Mouse (Mus musculus) T-helper 1 cell (primary cell): ENCODE measurements around the gene Nutf2.
"Not testable (repeated sequence)": the region's sequence is repeated elsewhere in the genome, so short reads cannot be mapped to it uniquely, and the experiment has no call there.

Experiments used
- in situ Hi-C: fragments of 300-600 bp; cut with MboI, MseI; formaldehyde crosslinking; loops from one replicate; pipeline ENCODE4 v1.15.1; 2025; ENCODE audit warnings: high pct_unique_total_duplicates

The Nutf2 gene

GRCm38 (mm10) chr8:105860143-105860981 lies at the start of gene Nutf2:
Gene Nutf2, plus strand, starts transcription at chr8:105860580.
- in situ Hi-C loops = no loop called here

DNA sequence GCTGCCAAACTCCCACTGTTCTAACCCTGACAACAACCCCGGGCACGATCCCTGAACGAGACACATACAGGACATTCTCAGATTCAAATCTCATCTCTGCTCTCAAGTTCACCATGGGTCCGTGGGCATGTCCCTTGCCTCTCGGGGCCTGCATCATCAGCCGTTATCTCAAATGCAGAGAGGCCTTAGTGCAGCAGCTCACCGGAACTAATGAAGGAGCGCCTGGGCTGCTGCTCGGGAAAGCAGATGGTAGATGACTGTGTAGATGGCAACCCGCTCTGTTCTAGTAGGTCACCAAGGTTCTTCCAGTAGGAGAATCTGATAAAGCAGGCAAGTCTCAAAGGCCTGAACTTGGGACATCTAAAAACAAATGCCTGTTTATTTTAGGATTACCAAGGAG lies 49.3 kb upstream of the Nutf2 start:
- in situ Hi-C loops = no loop called here

GRCm38 (mm10) chr8:105811543-105811942 lies 48.8 kb upstream of the Nutf2 start:
- in situ Hi-C loops = no loop called here

- in situ Hi-C loops = no loop called here
Observed at GRCm38 (mm10) chr8:105812511-105812910, 47.9 kb upstream of the Nutf2 start.

- in situ Hi-C loops = no loop called here
Observed at GRCm38 (mm10) chr8:105813241-105813640, 47.1 kb upstream of the Nutf2 start.

GRCm38 (mm10) chr8:105819659-105820058 lies 40.7 kb upstream of the Nutf2 start:
- in situ Hi-C loops = no loop called here

GRCm38 (mm10) chr8:105820925-105821324 lies 39.5 kb upstream of the Nutf2 start:
- in situ Hi-C loops = no loop called here

- in situ Hi-C loops = no loop called here
Observed at GRCm38 (mm10) chr8:105825506-105825905, 34.9 kb upstream of the Nutf2 start.

DNA sequence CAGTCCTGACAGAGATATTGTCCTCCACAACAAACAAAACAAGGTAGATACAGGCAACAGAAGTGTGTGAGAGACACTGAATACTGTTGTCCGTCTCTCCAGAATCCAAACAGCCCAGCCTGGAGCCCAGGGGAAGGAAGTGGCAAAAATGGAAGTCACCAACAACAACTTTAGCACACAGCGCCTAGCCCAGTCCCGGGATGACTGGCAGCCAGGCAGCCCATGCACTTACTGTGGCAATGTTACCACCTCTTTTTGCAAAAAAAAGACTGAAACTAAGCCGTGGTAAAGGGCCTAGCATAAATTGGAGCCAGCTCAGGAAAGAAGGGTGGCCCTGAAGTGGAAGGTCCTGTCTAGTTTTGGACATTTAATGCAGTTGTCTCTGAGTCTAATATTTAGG lies 34.0 kb upstream of the Nutf2 start:
- in situ Hi-C loops = no loop called here

DNA sequence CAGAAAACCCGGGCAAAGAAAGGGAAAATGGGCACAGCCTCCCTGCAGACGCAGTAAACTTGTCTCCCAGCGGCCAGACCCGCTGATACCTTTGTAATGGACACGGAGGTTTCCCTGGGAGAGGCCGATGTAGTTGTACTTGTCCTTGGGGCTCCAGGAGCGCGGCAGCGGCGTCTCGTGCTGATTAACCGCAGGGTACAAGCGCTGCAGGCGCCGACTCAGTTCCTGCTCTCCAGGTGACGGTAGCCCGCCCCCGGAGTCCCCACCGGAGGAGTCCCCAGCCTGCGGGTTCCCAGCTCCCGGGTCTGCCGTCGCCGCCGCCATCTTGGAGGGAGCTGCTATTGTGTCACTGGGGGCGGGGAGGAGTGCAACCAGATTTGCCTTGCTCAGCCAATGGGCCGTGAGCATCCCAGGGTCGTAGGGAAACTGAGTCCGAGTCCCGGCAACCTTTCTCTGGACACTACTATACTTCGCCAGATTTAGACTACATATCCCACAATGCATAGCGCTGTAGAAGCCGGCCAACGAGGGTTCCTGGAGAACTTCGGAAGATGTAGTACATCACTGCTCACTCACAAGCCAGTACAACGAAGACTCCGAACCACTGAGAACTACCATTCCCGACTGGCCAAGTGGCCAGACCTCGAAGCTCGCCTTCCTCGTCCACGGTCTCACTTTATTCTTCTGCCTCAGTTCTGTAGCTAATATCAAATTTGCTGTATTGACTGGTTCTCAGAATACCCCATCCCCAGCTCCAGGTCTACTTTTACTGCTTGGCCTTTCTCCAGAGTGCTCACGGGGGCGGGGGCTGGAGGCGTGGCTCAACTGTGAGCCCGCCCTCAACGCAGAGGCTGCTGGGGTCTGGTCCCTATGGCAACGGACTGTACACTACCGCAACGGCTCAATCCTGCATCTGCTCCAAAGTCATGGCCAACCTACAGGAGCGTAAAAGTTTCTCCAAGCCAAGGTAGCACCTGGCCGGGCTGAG lies 33.2 kb upstream of the Nutf2 start, which contains the start of the genes Ranbp10 and Tsnaxip1:
Gene Ranbp10, minus strand, starts transcription at position 490 of the 988 bp plus-strand sequence.
Gene Tsnaxip1, plus strand, starts transcription at position 871 of the 988 bp plus-strand sequence.
- in situ Hi-C loops = no loop called here

DNA sequence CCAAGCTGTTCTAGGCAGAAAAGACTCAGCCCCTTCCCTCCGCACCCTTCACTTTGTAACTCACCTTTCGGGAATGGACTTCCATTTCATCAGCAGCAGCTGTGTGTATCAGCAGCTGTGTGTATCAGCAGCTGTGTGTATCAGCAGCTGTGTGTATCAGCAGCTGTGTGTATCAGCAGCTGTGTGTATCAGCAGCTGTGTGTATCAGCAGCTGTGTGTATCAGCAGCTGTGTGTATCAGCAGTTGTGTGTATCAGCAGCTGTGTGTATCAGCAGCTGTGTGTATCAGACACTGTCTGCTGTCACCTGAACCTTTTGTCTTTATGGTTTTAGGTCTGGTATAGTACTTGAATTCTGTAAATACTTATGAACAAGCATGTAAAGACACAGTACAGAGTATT lies 26.6 kb upstream of the Nutf2 start:
- in situ Hi-C loops = not testable (repeated sequence)

DNA sequence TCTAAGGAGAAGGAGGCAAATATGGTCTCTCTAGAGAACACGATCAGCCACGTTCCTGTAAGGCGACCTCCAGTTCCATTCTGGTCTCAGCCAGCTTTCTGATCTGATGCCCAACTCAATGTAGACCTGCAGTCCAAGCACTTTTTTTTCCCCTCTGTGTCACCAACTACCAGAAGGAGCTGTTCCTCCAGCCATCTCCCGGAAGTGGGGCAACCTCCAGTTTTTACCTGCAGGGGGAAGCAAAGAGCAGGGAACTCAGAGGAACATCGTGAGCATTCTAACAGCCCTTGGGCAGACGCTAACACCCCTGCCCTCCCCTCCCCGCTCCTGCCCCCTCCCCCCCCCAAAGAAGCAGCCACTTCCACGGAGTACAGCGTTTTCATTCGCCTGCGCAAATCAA lies 25.1 kb upstream of the Nutf2 start:
- in situ Hi-C loops = no loop called here

- in situ Hi-C loops = no loop called here
Observed at GRCm38 (mm10) chr8:105836991-105837390, 23.4 kb upstream of the Nutf2 start.

- in situ Hi-C loops = no loop called here
Observed at GRCm38 (mm10) chr8:105839209-105839608, 21.2 kb upstream of the Nutf2 start.

DNA sequence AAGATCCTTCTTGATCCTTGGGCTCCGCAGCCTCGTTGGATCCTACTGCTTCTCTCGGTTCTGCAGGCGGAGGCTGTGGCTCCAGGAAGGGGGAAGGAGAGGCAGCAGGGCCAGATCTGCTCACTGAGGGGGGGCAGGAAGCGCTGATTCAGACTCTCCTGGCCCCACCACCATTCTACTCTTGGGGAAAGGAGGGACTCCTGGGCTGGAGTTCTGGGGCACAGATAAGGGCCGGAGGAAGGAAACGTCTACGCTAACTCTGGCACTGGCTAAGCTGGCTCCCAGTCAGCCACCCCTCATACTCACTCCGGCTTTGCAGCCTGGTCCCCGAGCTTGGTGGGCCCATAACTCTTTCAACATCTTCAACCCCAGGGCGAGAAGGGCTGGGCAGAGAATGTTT lies 13.7 kb upstream of the Nutf2 start:
- in situ Hi-C loops = no loop called here

GRCm38 (mm10) chr8:105850014-105850413 lies 10.4 kb upstream of the Nutf2 start:
- in situ Hi-C loops = no loop called here

GRCm38 (mm10) chr8:105850611-105851010 lies 9.8 kb upstream of the Nutf2 start:
- in situ Hi-C loops = no loop called here

DNA sequence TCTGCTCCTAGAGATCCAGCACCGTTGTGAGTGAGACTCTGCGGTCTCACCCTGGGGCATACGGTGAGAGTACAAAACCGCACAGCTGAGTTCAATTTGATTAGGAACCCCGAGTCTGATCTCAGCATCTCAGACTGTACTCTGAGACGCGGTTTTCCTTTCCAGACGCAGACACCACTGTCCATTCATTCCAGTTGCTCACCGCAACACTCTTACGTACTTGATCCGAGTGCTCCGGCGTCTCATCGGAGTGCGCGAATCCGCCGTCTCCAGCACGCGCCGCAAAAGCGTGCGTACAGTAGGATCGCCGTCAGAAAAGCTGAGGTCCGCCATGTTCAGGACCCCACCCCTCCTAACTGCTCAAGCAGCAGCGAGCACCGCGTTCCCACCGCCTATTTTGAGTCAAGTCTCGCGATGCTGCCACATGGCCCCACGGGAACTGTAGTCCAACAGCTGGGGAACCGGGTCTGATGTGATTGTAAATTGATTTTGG lies 8.7 kb upstream of the Nutf2 start:
- in situ Hi-C loops = no loop called here

DNA sequence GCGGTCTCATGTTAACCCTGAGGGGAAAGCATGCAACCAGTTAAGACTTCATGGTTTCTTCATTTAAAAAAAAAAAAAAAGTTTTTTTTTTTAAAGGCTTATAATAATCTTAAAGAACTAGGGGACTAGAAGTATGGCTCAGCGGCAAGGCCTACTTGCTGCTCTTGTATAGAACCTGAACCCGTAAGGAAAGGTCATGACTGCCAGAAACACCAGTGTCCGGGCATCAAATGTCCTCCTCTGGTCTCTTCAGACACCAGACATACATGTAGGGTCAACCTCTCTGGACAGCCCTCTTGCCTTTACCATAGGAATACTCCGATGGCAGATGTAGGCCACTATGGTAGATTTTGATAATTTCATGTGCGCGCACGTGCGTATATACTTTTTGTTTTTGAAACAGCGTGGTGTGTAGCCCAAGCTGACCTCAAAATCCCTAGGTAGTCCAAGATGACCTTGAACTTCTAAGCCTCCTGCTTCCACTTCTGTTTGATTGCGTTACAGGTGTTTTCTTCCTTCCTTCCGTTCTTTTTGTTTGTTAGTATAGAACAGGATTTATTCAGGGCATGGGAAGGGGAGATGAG lies 8.1 kb upstream of the Nutf2 start:
- in situ Hi-C loops = no loop called here

- in situ Hi-C loops = no loop called here
Observed at GRCm38 (mm10) chr8:105853178-105853577, 7.2 kb upstream of the Nutf2 start, which contains the start of gene Cenpt. Gene Cenpt, minus strand, starts transcription at chr8:105853278.

GRCm38 (mm10) chr8:105854303-105854702 lies 6.1 kb upstream of the Nutf2 start:
- in situ Hi-C loops = no loop called here
